Mouse (Mus musculus) small intestine, adult 2 months (tissue): ENCODE measurements around the gene Aipl1. TPM values are rescaled to one million over a fixed set of nuclear protein-coding genes. Genes with fewer than 3 reads are reported as not detected.

ENCODE experiments used
- H3K27ac ChIP-seq: fragments of 200-500 bp; 2 replicates; pipeline ENCODE4 v1.5.1; 2012; ENCODE audit warnings: low read depth, low read length, control low read depth, inconsistent platforms; ENCODE audit not compliant: insufficient read depth
- H3K27me3 ChIP-seq: fragments of 200-500 bp; 2 replicates; pipeline ENCODE4 v1.6.1; 2012; ENCODE audit warnings: mild to moderate bottlenecking, moderate library complexity, low read length, inconsistent platforms; ENCODE audit not compliant: control insufficient read depth, insufficient read depth
- H3K36me3 ChIP-seq: fragments of 200-500 bp; 2 replicates; pipeline ENCODE4 v1.6.1; 2012; ENCODE audit warnings: mild to moderate bottlenecking, low read length, control low read depth, inconsistent platforms; ENCODE audit not compliant: control insufficient read depth, insufficient read depth
- H3K4me1 ChIP-seq: fragments of 200-500 bp; 2 replicates; pipeline ENCODE4 v1.6.1; 2012; ENCODE audit warnings: low read length, inconsistent platforms, mixed read lengths; ENCODE audit not compliant: control insufficient read depth, insufficient read depth, insufficient read length
- H3K4me3 ChIP-seq: fragments of 200-500 bp; 2 replicates; pipeline ENCODE4 v1.5.1; 2012; ENCODE audit warnings: low read depth, mild to moderate bottlenecking, control low read depth, inconsistent platforms, low read length, moderate library complexity
- CTCF ChIP-seq: fragments of 200-500 bp; IDR thresholded peaks from 2 replicates; pipeline ENCODE4 v1.5.1; 2012; ENCODE audit warnings: low read depth, mild to moderate bottlenecking, control low read depth, inconsistent platforms, low read length, moderate library complexity, mixed read lengths; ENCODE audit not compliant: insufficient replicate concordance, insufficient read length; ENCODE audit errors: extremely low read depth
- POLR2A ChIP-seq: fragments of 200-500 bp; IDR thresholded peaks from 2 replicates; pipeline ENCODE4 v1.6.1; 2012; ENCODE audit warnings: low read depth, mild to moderate bottlenecking, control low read depth, inconsistent platforms, low read length, moderate library complexity
- WGBS: fragments of 180-500 bp; shearing (Covaris S2); methylation state at CpG from one replicate; pipeline ENCODE4 v1.1.7; 2018; 5-methylcytosine and 5-hydroxymethylcytosine counted together
- polyA plus RNA-seq: library from polyadenylated mRNA; depleted of rRNA; stranded (reverse); fragments of >200 nt; gene quantifications from 2 replicates; pipeline ENCODE4 v1.2.3, GENCODE M21; 2012

Aipl1 gene
- polyA plus RNA-seq, 1 experiment = 0.11 TPM

- TF ChIP-seq CTCF (no peak), POLR2A (no peak)
- no peak overlapping the region for H3K27ac ChIP-seq
- no peaks in the 10 kb centered on the region for H3K27me3 ChIP-seq
- 45% methylated on average over 13 of the region's 13 CpGs for WGBS
- no peak overlapping the region for H3K4me3 ChIP-seq
- no peaks in the 10 kb centered on the region for H3K36me3 ChIP-seq
- no peaks in the 10 kb centered on the region for H3K4me1 ChIP-seq
Observed at GRCm38 (mm10) chr11:72061093-72061620, 23.8 kb upstream of the Aipl1 start.

DNA sequence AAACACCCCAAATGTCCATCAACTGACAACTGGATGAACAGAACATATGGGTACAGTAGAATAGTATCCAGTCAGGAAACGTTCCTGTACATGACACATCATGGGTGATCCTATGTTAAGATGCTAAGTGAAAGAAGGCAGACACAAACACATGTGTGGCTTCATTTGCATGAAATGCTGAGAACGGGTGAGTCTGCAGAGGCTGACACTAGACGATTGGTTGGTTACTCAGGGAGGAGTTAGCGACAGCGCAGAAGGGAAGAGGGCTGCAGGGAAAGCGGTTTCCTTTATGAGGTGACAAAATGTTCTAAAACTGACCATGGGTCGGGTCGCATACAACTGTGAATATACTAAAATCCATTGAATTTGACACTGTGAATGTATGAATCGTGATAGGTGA, 23.1 kb upstream of the Aipl1 start:
- TF ChIP-seq CTCF = no peak
- TF ChIP-seq POLR2A = no peak
- H3K4me1 ChIP-seq = no peaks in the 10 kb centered on the region
- H3K27me3 ChIP-seq = no peaks in the 10 kb centered on the region
- H3K36me3 ChIP-seq = no peaks in the 10 kb centered on the region
- H3K4me3 ChIP-seq = no peak overlapping the region
- WGBS = 76% methylated on average over 9 of the region's 9 CpGs
- no peak overlapping the region for H3K27ac ChIP-seq

- Histone ChIP-seq H3K36me3 (no peaks in the 10 kb centered on the region), H3K27me3 (no peaks in the 10 kb centered on the region), H3K4me1 (no peaks in the 10 kb centered on the region), H3K27ac (no peak overlapping the region), H3K4me3 (no peak overlapping the region)
- TF ChIP-seq POLR2A (no peak), CTCF (no peak)
- 58% methylated on average over 3 of the region's 3 CpGs for WGBS
Observed at GRCm38 (mm10) chr11:72057166-72057565, 19.9 kb upstream of the Aipl1 start.

- Histone ChIP-seq H3K4me3 (no peak overlapping the region), H3K36me3 (no peaks in the 10 kb centered on the region), H3K4me1 (peaks cover 4% of the 10 kb centered on the region), H3K27ac (no peak overlapping the region), H3K27me3 (peaks cover 9% of the 10 kb centered on the region)
- WGBS = 35% methylated on average over 2 of the region's 2 CpGs
- TF ChIP-seq POLR2A = no peak
- no peak for TF ChIP-seq CTCF
Observed at GRCm38 (mm10) chr11:72055176-72055575, 17.9 kb upstream of the Aipl1 start.

DNA sequence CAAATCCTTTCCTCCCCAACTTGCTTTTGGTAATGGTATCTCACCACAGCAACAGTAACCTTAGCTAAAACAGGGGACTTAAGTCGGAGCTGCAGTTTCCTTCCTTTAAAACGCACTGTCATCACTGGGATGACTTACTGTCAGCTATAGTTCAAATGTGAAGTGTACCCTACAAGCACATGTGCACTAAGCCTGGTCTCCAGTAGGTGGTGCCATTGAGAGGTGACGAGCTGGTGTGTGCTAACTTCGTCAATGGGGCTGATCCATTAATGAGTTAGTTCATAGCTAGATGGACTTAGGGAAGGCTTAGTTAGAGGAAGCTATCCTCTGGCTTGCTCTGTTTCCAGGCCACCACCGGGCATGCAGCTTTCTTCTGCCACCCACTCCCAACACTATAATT, 15.3 kb upstream of the Aipl1 start:
- TF ChIP-seq POLR2A (no peak), CTCF (peak; percentile 49; the same call in 1 of the 2 replicates)
- Histone ChIP-seq H3K27me3 (peaks cover 10% of the 10 kb centered on the region), H3K4me3 (no peak overlapping the region), H3K27ac (no peak overlapping the region), H3K36me3 (no peaks in the 10 kb centered on the region), H3K4me1 (peaks cover 4% of the 10 kb centered on the region)
- WGBS = 13% methylated on average over 5 of the region's 5 CpGs

- Histone ChIP-seq H3K4me1 (peaks cover 4% of the 10 kb centered on the region), H3K27ac (no peak overlapping the region), H3K36me3 (no peaks in the 10 kb centered on the region), H3K4me3 (no peak overlapping the region), H3K27me3 (peaks cover 10% of the 10 kb centered on the region)
- 56% methylated on average over 3 of the region's 3 CpGs for WGBS
- TF ChIP-seq CTCF (no peak), POLR2A (no peak)
Observed at GRCm38 (mm10) chr11:72052221-72052620, 14.9 kb upstream of the Aipl1 start.

DNA sequence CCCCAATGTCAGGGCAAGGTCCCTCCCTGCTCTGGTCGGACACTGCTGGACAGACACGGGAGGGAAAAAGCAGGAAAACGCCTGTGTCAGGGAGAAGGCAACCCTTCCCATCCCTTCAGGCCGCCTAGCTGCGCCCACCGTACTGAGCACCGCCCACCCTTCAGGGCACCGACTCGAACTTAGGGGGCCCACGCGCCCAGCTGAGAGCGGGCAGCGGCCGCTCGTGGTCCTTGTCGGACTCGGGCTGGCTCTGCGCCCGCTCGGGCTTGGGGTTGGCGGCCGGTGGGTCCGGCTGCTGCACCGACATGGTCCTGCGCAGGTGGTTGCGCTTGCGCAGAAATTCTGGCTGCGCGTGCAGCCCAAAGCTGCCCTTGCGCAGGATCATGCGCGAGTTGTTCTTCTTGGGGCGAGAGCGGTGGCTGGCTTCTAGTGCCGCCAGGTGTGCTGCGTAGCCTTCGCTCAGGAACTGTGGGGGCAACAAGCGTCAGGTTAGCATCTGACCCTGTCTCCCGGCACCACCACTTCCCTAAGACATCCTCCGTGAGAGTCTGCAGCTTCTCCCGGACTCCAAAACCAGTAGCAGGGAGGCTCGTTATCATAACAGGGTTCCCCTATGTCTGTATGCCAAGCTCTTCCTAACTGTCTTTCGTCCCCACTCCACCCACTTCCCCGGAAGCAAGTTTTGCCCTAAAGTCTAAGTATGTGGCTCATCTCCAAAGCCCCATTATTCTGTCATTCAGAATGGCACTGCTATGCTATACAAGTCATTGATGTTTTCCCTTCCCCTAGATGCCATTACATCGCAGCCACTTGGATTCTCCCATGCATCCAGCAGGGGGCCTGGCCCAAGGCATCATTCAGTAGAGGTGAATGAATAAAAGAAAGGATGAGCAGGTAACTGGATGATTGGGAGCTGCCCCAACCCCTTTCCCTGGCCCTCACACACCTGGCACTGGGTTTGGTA, 13.9 kb upstream of the Aipl1 start:
- H3K27me3 ChIP-seq = peaks cover 10% of the 10 kb centered on the region
- H3K36me3 ChIP-seq = no peaks in the 10 kb centered on the region
- H3K27ac ChIP-seq = no peak overlapping the region
- TF ChIP-seq CTCF (no peak), POLR2A (no peak)
- H3K4me3 ChIP-seq = peak overlapping the region; percentile 48
- peaks cover 4% of the 10 kb centered on the region for H3K4me1 ChIP-seq
- WGBS = 6% methylated on average over 45 of the region's 45 CpGs
